Mouse (Mus musculus) myocyte (in vitro differentiated cells): ENCODE results near the gene Tenm2.

Experiments used
- POLR2A ChIP-seq: IDR thresholded peaks from one replicate; pipeline ENCODE4 v1.6.1; 2011; ENCODE audit warnings: low read depth, mild to moderate bottlenecking, control low read depth, moderate library complexity; ENCODE audit not compliant: insufficient read length
- TCF12 ChIP-seq: IDR thresholded peaks from one replicate; pipeline ENCODE4 v1.6.1; 2011; ENCODE audit warnings: mild to moderate bottlenecking, control low read depth; ENCODE audit not compliant: poor library complexity, insufficient read depth, severe bottlenecking

- no peak for TF ChIP-seq POLR2A
- TF ChIP-seq TCF12, result no peak
Observed at GRCm38 (mm10) chr11:35959270-35959669, 1276.5 kb downstream of the Tenm2 start.
